Mouse (Mus musculus) heart, postnatal 14 days (tissue): Measurements from ENCODE around the gene Cd22. TPM values are rescaled to one million over a fixed set of nuclear protein-coding genes. Genes with fewer than 3 reads are reported as not detected.
"Not testable (repeated sequence)": the region's sequence is repeated elsewhere in the genome, so short reads cannot be mapped to it uniquely, and the experiment has no call there.

Experiments
- DNase-seq, 2 experiments: peaks; one replicate each; pipeline ENCODE4 v3.0.0; 2021 to 2022
- intact Hi-C: fragments of 180-260 bp; cut with DNase I; formaldehyde crosslinking; loops from one replicate; pipeline ENCODE4 v1.15.1; 2025
- long read RNA-seq, 2 experiments: library from polyadenylated mRNA; stranded (forward); transcript quantifications; one replicate each; pipeline ENCODE4 v2.0.0; 2021
- total RNA-seq, 2 experiments: library from RNA; stranded (reverse); gene quantifications; 2 replicates each; pipeline ENCODE4 v1.2.3; 2021

The Cd22 gene
- under 1 TPM; 0.39 to 0.43 TPM for total RNA-seq
- long read RNA-seq, experiment 1: 0 reads
- long read RNA-seq, experiment 2: 0 reads

GRCm38 (mm10) chr7:30880176-30880575, at the start of gene Cd22:
Gene Cd22 (minus strand): TSS chr7:30880342.
- no peak for DNase-seq
- intact Hi-C loops: no loop called here

DNA sequence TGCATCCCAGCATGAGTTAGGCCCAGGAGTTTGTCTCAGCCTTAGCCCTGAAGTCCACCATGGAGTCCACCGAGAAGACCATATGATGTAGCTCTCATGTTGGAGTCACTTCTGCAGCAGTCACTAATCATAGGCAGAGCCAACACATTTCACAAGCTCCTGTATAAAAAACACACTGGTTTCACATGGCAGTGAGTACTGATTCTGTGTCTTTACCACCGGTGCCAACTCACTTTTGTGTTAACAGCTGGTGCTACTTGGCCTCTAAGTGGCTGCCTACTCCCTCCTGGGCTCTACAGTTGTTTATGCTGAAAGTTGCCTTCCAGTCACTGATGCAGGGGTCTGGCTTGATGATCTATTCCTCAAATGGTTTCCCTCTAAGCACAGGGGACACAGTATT, 44.4 kb upstream of the Cd22 start, which contains the start of gene Hamp2:
Gene Hamp2 (minus strand): TSS at position 101 of the 400 bp plus-strand sequence.
- intact Hi-C loops: not testable (repeated sequence)

GRCm38 (mm10) chr7:30924071-30924470, 43.9 kb upstream of the Cd22 start:
- DNase-seq: no peak
- intact Hi-C loops: no loop called here

More for the DNA sequence above, 44.4 kb upstream of the Cd22 start, which contains the start of gene Hamp2:
- not testable (repeated sequence) for DNase-seq

DNA sequence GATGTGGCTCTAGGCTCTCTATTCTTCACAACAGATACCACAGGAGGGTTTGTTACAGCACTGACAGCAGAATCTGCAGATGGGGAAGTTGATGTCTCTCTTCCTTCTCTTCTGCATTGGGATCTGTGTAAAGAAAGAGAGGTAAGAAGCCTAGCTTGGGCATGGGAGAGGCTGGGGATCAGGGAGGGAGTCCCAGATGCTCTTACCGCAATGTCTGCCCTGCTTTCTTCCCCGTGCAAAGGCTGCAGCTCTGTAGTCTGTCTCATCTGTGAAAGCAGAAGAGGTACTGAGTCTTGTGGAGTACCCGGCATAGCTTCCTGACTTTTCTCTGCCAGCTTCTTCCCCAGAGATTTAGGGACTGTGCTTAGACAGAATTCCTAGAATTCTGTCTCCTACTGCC, 42.3 kb upstream of the Cd22 start:
- intact Hi-C loops, DNase-seq: not testable (repeated sequence)

- no peak for DNase-seq
- intact Hi-C loops: no loop called here
These were observed 40.1 kb upstream of the Cd22 start for GRCm38 (mm10) chr7:30920217-30920616.

DNA sequence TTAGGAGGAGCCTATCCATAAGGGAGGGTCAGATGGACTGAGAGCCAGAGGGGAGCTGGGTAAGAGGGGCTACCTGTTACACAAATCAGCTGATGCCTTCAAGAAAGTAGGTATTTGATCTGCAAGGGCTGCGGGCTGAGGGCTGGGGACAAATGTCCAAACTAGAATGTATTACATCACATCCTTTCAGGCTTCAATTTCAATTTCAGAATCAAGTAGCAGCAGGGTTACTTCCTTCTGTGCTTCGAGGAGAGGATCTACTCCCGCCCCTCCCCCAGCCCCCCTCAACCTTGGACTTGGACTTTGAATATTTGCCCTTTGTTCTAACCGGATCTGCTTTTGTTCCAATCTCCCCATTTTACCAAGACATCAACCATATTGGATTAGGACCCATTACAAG, 37.1 kb upstream of the Cd22 start:
- intact Hi-C loops: no loop called here

DNA sequence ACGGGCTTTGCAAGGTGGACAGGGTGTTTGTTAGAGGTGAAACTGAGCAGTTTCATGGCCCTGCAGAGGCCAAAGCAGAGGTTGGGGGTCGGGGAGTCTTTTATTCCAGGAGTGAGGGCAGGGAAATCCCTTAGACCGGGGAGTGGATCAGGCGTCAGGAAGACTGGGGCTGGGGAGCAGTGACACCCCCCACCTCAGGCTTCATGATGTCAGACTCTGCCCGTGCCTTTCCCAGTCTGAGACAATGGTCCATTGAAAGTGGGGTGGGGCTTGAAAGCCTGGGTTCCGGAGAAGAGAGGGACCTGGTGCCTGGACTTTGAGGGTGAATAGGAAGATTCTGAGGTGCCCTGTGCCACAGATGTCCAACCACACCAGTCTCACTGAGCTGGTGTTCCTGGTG, 36.6 kb upstream of the Cd22 start:
- no peak for DNase-seq
- intact Hi-C loops: no loop called here

More for the DNA sequence above, 37.1 kb upstream of the Cd22 start:
- DNase-seq: no peak

- intact Hi-C loops: no loop called here
- no peak for DNase-seq
These were observed 34.6 kb upstream of the Cd22 start, which contains the start of gene Mag for GRCm38 (mm10) chr7:30914732-30915131. Gene Mag (minus strand): TSS chr7:30914873.

GRCm38 (mm10) chr7:30909773-30910172, 29.6 kb upstream of the Cd22 start:
- no peak for DNase-seq
- intact Hi-C loops: no loop called here

DNA sequence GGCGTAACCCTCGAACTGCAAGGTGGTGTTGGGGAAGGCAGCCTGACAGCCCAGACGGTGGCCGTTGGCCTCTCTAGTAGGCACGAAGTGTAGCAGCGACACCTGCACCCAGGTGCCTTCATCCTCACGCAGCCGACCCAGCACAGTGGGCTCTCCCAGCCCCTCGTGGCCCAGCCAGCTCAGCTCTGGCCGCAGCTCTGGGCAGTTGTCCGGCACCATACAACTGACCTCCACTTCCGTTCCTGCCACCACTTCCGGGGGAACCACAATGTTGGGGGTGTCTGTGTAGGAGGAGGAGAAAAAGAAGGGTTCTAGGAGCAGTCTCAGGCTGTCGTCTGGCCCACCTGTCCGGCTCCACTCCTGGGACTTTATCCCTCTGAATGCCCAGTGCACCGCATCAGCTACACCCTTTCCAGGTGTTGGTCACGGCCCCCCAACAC, 28.9 kb upstream of the Cd22 start:
- intact Hi-C loops: no loop called here
- DNase-seq: no peak

- intact Hi-C loops: no loop called here
- DNase-seq: no peak
These were observed 28.3 kb upstream of the Cd22 start for GRCm38 (mm10) chr7:30908277-30908991.

DNA sequence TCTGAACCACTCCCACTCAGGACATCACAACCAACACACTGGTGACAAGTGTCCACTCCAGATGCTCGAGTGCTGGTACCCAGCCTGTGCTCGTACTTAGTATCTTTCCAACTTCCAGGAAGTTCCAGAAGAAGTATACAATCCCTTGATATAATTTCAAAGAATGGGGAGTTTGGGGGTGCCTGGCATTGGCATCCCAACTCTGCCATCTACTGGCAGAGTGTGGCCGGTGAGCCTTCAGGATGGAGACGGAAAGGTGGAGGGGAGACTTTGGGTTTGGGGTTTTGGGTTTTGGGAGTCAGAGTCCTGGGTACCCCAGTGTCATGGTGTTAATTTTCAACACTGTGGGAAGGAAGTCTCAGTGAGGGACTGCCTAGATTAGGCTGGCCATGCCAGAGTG, 23.9 kb upstream of the Cd22 start:
- intact Hi-C loops: no loop called here
- DNase-seq: peak in 1 of 2 experiments; percentile 17

GRCm38 (mm10) chr7:30895217-30895616, 15.1 kb upstream of the Cd22 start:
- intact Hi-C loops: no loop called here
- no peak for DNase-seq

DNA sequence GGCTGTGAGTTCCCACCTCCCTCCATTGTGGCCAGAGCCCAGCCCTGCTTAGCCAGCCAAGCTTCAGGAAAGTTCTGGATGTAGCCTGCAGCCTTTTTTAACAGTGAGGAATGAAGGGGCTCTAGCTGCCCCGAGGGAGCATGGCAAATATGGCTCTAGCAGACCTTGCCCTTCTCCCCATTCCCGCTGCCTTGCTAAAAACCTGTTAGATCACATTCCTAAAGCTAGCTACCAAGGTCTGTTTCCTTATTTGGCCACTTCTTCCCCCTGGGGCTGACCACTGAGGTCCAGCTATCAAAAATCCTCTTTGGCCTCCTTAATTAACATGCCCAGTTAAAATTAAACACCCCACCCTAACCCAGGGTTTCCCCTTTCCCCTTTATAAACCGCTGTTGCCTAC, 12.4 kb upstream of the Cd22 start:
- intact Hi-C loops: no loop called here
- no peak for DNase-seq

GRCm38 (mm10) chr7:30891746-30892145, 11.6 kb upstream of the Cd22 start:
- intact Hi-C loops: no loop called here
- DNase-seq: no peak

GRCm38 (mm10) chr7:30890681-30891080, 10.5 kb upstream of the Cd22 start:
- intact Hi-C loops: no loop called here
- no peak for DNase-seq

GRCm38 (mm10) chr7:30888786-30889185, 8.6 kb upstream of the Cd22 start:
- DNase-seq: no peak
- intact Hi-C loops: no loop called here

GRCm38 (mm10) chr7:30887568-30888188, 7.5 kb upstream of the Cd22 start:
- intact Hi-C loops: no loop called here
- no peak for DNase-seq

DNA sequence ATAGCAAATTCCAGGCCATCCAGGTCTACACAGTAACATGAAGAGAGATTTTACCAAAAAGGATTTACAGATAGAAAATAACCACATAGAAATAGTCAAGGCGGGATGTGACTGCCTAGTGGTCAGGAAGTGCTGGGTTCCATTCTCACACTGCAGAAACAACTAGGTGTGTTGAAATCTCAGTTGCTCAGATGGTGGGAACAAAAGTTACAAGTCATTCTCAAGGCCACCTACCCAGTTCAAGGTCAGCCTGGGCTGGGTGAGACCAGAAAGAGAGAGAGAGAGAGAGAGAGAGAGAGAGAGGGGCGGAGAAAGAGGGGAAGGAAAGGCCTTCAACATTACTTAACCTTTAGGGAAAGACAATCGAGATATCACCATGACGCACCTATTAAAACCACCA, 6.7 kb upstream of the Cd22 start:
- no peak for DNase-seq
- intact Hi-C loops: no loop called here

GRCm38 (mm10) chr7:30884047-30884446, 3.9 kb upstream of the Cd22 start:
- no peak for DNase-seq
- intact Hi-C loops: no loop called here

DNA sequence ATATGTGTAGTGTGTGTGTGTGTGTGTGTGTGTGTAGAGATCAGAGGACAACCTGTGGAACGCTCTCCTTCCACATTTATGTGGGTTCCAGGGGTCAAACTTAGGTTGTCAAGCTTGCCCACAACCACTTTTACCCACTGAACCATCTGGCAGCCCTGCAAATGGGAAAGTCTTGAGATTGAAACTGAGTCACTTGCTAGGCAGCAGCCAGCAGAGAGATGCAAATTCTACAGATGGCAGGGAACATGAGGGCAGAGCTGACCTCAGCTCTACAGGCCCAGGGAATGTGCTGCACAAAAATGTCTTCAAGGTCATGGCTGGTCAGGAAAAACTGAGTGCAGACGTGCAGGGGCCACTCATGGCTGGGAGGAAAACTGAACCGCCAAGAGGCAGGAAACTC, 1.2 kb upstream of the Cd22 start:
- intact Hi-C loops: no loop called here
- DNase-seq: no peak

- intact Hi-C loops: loop anchor here (10.0 kb wide), 1 partner anchor 196 kb away; the partner anchor contains the start of gene Fxyd3
These were observed 1.2 kb downstream of the Cd22 start for GRCm38 (mm10) chr7:30878950-30879349.

More at GRCm38 (mm10) chr7:30878950-30879349, 1.2 kb downstream of the Cd22 start:
- no peak for DNase-seq
